Mouse (Mus musculus) splenic B cell, adult 2 months (primary cell): ENCODE data around the gene Dnah3.
A peak's percentile ranks its signal among the peaks of the same experiment; 100 is the strongest.

Source experiments
- DNase-seq: peaks from one replicate; pipeline ENCODE4 v3.0.0-alpha.2; 2011; ENCODE audit warnings: low read depth, low spot score
- H3K27me3 ChIP-seq: 2 replicates; pipeline ENCODE4 v1.6.1; 2012; ENCODE audit warnings: mild to moderate bottlenecking, low read length, moderate library complexity, mixed read lengths; ENCODE audit not compliant: control insufficient read depth, poor library complexity, insufficient read depth, severe bottlenecking
- H3K36me3 ChIP-seq: 2 replicates; pipeline ENCODE4 v1.6.1; 2012; ENCODE audit warnings: mild to moderate bottlenecking, low read length, moderate library complexity, mixed read lengths; ENCODE audit not compliant: control insufficient read depth, poor library complexity, insufficient read depth, severe bottlenecking

The Dnah3 gene

GRCm38 (mm10) chr7:120095180-120095579 is at the start of gene Dnah3:
Gene Dnah3, minus strand, starts transcription at chr7:120095280.
- Histone ChIP-seq H3K27me3 (no peaks in the 10 kb centered on the region), H3K36me3 (no peaks in the 10 kb centered on the region)
- no peak for DNase-seq

- DNase-seq = no peak
- H3K27me3 ChIP-seq = no peaks in the 10 kb centered on the region
- no peaks in the 10 kb centered on the region for H3K36me3 ChIP-seq
Measured at GRCm38 (mm10) chr7:120142743-120143142, 47.7 kb upstream of the Dnah3 start.

DNA sequence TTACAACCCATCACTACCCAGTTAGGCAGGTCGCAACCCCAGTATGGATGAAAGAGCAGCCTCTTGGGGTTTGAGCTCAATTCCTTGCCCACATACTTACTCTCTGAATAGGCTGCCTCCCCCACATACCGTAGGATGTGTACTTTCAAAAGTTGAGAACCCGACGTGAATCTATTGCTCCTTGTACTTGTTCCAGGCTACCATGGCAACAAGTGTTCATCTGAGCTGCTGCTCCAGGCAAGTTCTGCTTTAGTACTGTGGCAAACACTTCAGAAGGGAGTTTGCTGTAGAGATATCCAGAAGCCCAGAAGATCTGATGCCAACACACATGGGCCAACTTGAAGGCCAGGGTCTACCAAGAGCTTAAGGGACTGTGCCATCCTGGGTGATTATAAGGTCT is 33.9 kb upstream of the Dnah3 start:
- DNase-seq = no peak
- no peaks in the 10 kb centered on the region for H3K36me3 ChIP-seq
- H3K27me3 ChIP-seq = no peaks in the 10 kb centered on the region

DNA sequence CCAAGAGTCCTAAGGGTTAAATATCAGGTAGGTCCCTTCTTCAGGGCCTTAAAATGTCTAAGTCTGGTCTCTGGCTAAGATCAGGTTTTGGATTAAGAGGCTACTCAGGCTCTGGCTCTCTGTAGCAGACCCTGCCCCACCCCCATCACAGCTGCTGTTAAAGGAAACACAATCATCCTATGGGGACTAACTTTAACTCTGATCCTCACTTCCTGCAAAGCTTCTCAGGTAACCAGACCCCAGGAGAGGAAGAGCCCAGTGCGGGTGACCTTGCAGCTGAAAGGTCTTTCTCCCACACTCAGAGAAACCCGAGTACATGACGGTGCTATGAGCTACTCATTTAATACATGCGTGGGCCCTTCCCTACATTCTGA is 32.6 kb upstream of the Dnah3 start:
- H3K36me3 ChIP-seq = no peaks in the 10 kb centered on the region
- no peaks in the 10 kb centered on the region for H3K27me3 ChIP-seq
- DNase-seq = no peak

DNA sequence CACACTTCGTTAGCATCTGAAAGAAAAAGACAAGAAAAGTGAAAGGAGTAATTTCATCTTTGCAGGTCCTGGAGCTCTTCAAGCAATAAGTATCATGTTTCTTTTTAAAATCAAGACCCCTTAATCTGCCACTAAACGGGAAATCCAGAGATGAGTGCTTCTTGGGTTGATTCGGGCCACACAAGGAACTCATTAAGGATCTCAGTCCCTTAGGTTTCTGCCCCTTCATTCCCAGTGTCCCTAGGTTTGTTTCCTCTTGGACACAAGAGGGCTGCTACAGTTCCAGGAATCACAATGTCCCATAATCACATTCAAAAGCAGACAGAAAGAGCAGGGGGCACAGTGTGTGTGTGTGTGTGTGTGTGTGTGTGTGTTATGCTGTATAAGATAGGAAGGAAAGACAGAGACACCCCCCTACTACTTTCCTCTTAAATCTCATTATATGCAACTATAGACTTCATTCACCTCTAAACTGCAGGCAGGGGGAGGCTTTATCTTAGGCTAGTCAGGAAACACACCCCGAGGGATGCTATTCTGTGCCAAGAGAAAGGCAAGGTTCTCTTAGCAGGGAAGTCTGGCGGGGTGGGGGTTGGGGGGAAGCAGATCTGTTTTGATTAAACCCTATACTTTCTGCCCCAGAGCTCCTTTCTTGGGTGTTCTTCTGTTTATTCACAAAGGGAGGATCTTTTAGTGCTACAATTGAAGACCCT is 32.1 kb upstream of the Dnah3 start:
- Histone ChIP-seq H3K36me3 (no peaks in the 10 kb centered on the region), H3K27me3 (no peaks in the 10 kb centered on the region)
- no peak for DNase-seq

DNA sequence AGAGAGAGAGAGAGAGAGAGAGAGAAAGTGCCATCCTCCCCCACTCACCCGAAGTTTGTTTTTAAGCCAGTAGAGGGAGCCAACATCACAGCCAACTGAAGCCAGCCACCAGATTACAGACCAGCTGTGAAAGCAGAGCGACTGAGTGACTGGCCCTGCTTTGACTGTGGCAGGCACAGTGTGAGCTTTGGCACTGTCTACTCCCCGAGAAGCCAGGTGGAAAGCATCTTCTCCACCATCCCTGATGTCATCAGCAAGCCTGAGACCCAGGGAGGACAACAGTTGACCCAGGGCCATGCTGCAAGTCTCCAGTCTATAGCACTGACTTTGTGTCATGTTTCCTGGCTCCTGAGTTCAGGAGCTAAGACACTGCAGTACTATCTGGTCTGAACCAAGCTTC is 29.8 kb upstream of the Dnah3 start:
- no peaks in the 10 kb centered on the region for H3K36me3 ChIP-seq
- DNase-seq = peak; percentile 4

GRCm38 (mm10) chr7:120123776-120124175 is 28.7 kb upstream of the Dnah3 start:
- no peak for DNase-seq
- Histone ChIP-seq H3K36me3 (no peaks in the 10 kb centered on the region), H3K27me3 (no peaks in the 10 kb centered on the region)

More for the DNA sequence above, 29.8 kb upstream of the Dnah3 start:
- no peaks in the 10 kb centered on the region for H3K27me3 ChIP-seq

GRCm38 (mm10) chr7:120117529-120117928 is 22.4 kb upstream of the Dnah3 start:
- H3K36me3 ChIP-seq = no peaks in the 10 kb centered on the region
- DNase-seq = no peak
- H3K27me3 ChIP-seq = no peaks in the 10 kb centered on the region

DNA sequence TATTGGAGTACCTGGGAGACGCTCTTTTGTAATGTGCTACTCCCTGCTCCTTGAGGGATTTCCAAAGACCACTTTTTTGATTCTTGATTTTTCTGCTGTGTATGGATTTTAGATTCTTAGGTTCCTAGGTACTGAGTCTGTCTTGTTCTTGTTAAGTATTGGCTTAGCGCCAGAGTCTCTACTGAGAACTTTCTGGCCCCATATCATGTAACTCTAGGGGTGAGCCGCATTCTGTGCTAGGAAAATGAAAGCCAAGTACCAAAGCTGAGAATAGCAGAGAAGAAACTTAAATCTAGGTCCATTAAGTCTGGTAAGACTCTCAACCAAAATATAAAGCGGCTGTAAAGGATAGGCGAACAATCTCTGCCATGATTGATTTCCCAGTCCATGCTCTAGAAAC is 21.9 kb upstream of the Dnah3 start:
- Histone ChIP-seq H3K27me3 (no peaks in the 10 kb centered on the region), H3K36me3 (no peaks in the 10 kb centered on the region)
- DNase-seq = no peak

DNA sequence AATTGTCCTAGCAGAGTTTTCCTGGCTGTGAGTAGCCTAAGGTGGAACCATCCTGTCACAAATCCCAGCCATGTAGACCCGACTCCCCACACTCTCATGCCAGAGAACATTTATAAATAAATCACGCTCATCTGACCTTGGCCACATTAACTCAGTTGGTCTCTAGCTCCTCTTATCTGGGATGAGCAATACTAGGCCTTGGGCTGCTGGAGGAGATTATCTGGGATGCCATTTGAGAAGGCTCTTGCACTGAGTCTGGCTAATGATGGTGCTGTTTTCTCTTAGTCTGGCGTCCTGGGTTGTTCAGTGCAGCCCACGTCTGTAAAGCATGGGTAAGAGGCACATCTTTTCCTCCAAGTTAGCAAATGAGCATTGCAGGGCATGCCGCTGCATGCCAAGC is 14.6 kb upstream of the Dnah3 start:
- no peak for DNase-seq
- no peaks in the 10 kb centered on the region for H3K27me3 ChIP-seq
- no peaks in the 10 kb centered on the region for H3K36me3 ChIP-seq

GRCm38 (mm10) chr7:120106356-120106755 is 11.3 kb upstream of the Dnah3 start:
- H3K27me3 ChIP-seq = no peaks in the 10 kb centered on the region
- no peaks in the 10 kb centered on the region for H3K36me3 ChIP-seq
- no peak for DNase-seq

GRCm38 (mm10) chr7:120104975-120105374 is 9.9 kb upstream of the Dnah3 start:
- H3K27me3 ChIP-seq = no peaks in the 10 kb centered on the region
- DNase-seq = no peak
- no peaks in the 10 kb centered on the region for H3K36me3 ChIP-seq

GRCm38 (mm10) chr7:120103019-120103567 is 8.0 kb upstream of the Dnah3 start:
- DNase-seq = no peak
- no peaks in the 10 kb centered on the region for H3K36me3 ChIP-seq
- no peaks in the 10 kb centered on the region for H3K27me3 ChIP-seq

- Histone ChIP-seq H3K27me3 (no peaks in the 10 kb centered on the region), H3K36me3 (no peaks in the 10 kb centered on the region)
- peak; percentile 47 for DNase-seq
Measured at GRCm38 (mm10) chr7:120102164-120102972, 7.3 kb upstream of the Dnah3 start, which contains the start of gene Tmem159. Gene Tmem159, plus strand, starts transcription at chr7:120102353.

- Histone ChIP-seq H3K36me3 (no peaks in the 10 kb centered on the region), H3K27me3 (no peaks in the 10 kb centered on the region)
- peak; percentile 23 for DNase-seq
Measured at GRCm38 (mm10) chr7:120098403-120098802, 3.3 kb upstream of the Dnah3 start.
